Mouse (Mus musculus) MEL (cell line): Measurements from ENCODE around the gene Mylk4. TPM values are rescaled to one million over a fixed set of nuclear protein-coding genes. Genes with fewer than 3 reads are reported as not detected.
A peak's percentile ranks its signal among the peaks of the same experiment; 100 is the strongest.

ENCODE experiments used
- DNase-seq: peaks from one replicate; pipeline ENCODE4 v3.0.0; 2011; ENCODE audit warnings: low read depth, low spot score
- H3K27ac ChIP-seq: 2 replicates; pipeline ENCODE4 v1.5.1; 2012; ENCODE audit warnings: low read depth, mild to moderate bottlenecking, control low read depth, low read length, moderate library complexity; ENCODE audit not compliant: control insufficient read depth
- H3K27me3 ChIP-seq, 2 experiments: fragments of 150-350 bp in 1 of 2; sonication (generic) in 1 of 2; 2 replicates each; pipeline ENCODE4 v1.6.1; 2012; ENCODE audit warnings: low read length in 2 of 2, mild to moderate bottlenecking in 2 of 2, improper control_type of control experiment in 1 of 2, moderate library complexity in 1 of 2; ENCODE audit not compliant: insufficient read depth in 2 of 2, control insufficient read depth in 1 of 2
- H3K36me3 ChIP-seq, 2 experiments: 2 replicates each; pipeline ENCODE4 v1.6.1; 2012 to 2014; ENCODE audit warnings: low read length in 2 of 2, improper control_type of control experiment in 1 of 2, inconsistent platforms in 1 of 2, mild to moderate bottlenecking in 1 of 2; ENCODE audit not compliant: insufficient read depth in 2 of 2, control insufficient read depth in 1 of 2
- H3K4me1 ChIP-seq, 2 experiments: fragments of 150-350 bp in 1 of 2; sonication (generic) in 1 of 2; 2 replicates each; pipeline ENCODE4 v1.6.1; 2012; ENCODE audit warnings: low read length in 2 of 2, improper control_type of control experiment in 1 of 2, mild to moderate bottlenecking in 1 of 2; ENCODE audit not compliant: insufficient read depth in 2 of 2, control insufficient read depth in 1 of 2
- H3K4me3 ChIP-seq, 2 experiments: fragments of 150-350 bp in 1 of 2; sonication (generic) in 1 of 2; 2 replicates each; pipeline ENCODE4 v1.5.1; 2012; ENCODE audit warnings: low read depth in 2 of 2, low read length in 2 of 2, mild to moderate bottlenecking in 2 of 2, moderate library complexity in 2 of 2, control low read depth in 1 of 2, improper control_type of control experiment in 1 of 2; ENCODE audit not compliant: control insufficient read depth in 1 of 2, insufficient read depth in 1 of 2
- H3K79me2 ChIP-seq: 2 replicates; pipeline ENCODE4 v1.6.1; 2012; ENCODE audit warnings: mild to moderate bottlenecking, low read length, moderate library complexity; ENCODE audit not compliant: control insufficient read depth, poor library complexity, insufficient read depth
- H3K9ac ChIP-seq: 2 replicates; pipeline ENCODE4 v1.6.1; 2012; ENCODE audit warnings: low read depth, mild to moderate bottlenecking, control low read depth, low read length, moderate library complexity; ENCODE audit not compliant: control insufficient read depth, poor library complexity, severe bottlenecking
- H3K9me3 ChIP-seq: fragments of 150-350 bp; sonication (generic); replicated peaks from 2 replicates; pipeline ENCODE4 v1.6.1; 2012; ENCODE audit warnings: mild to moderate bottlenecking, low read length, improper control_type of control experiment, moderate library complexity; ENCODE audit not compliant: insufficient read depth
- BHLHE40 ChIP-seq: IDR thresholded peaks from 2 replicates; pipeline ENCODE4 v1.6.1; 2012; ENCODE audit warnings: low read depth, mild to moderate bottlenecking, inconsistent platforms, low read length, improper control_type of control experiment, borderline replicate concordance
- CTCF ChIP-seq, 3 experiments: IDR thresholded peaks in 2 of 3; conservative IDR thresholded peaks in 1 of 3; 2 replicates each; pipeline ENCODE4 v1.5.1; 2011 to 2012; ENCODE audit warnings: low read length in 3 of 3, low read depth in 2 of 3, mild to moderate bottlenecking in 2 of 3, improper control_type of control experiment in 1 of 3, inconsistent platforms in 1 of 3, mixed read lengths in 1 of 3, moderate library complexity in 1 of 3; ENCODE audit not compliant: control insufficient read depth in 1 of 3, insufficient read depth in 1 of 3, poor library complexity in 1 of 3, severe bottlenecking in 1 of 3
- ELF1 ChIP-seq: IDR thresholded peaks from 2 replicates; pipeline ENCODE4 v1.6.1; 2014; ENCODE audit warnings: low read depth, mild to moderate bottlenecking, inconsistent platforms, low read length, improper control_type of control experiment, moderate library complexity
- ETS1 ChIP-seq: IDR thresholded peaks from 2 replicates; pipeline ENCODE4 v1.6.1; 2012; ENCODE audit warnings: low read depth, mild to moderate bottlenecking, inconsistent platforms, low read length, improper control_type of control experiment, moderate library complexity
- KAT2A ChIP-seq: conservative IDR thresholded peaks from 2 replicates; pipeline ENCODE4 v1.6.1; 2012; ENCODE audit warnings: low read depth, low read length, improper control_type of control experiment, inconsistent platforms
- MAX ChIP-seq: IDR thresholded peaks from 2 replicates; pipeline ENCODE4 v1.6.1; 2011; ENCODE audit warnings: low read length, improper control_type of control experiment
- MAZ ChIP-seq: IDR thresholded peaks from 2 replicates; pipeline ENCODE4 v1.6.1; 2012; ENCODE audit warnings: low read depth, mild to moderate bottlenecking, inconsistent platforms, low read length, improper control_type of control experiment
- MYB ChIP-seq: IDR thresholded peaks from 2 replicates; pipeline ENCODE4 v1.6.1; 2011; ENCODE audit warnings: mild to moderate bottlenecking, low read depth, low read length, improper control_type of control experiment
- NELFE ChIP-seq: IDR thresholded peaks from 2 replicates; pipeline ENCODE4 v1.6.1; 2011; ENCODE audit warnings: low read depth, low read length, improper control_type of control experiment
- NRF1 ChIP-seq: IDR thresholded peaks from 2 replicates; pipeline ENCODE4 v1.6.1; 2014; ENCODE audit warnings: low read depth, mild to moderate bottlenecking, inconsistent platforms, low read length, improper control_type of control experiment, moderate library complexity; ENCODE audit not compliant: poor library complexity, insufficient read depth, severe bottlenecking
- POLR2A ChIP-seq, 2 experiments: IDR thresholded peaks; 2 replicates each; pipeline ENCODE4 v1.6.1; 2011 to 2012; ENCODE audit warnings: low read length in 2 of 2, mild to moderate bottlenecking in 2 of 2, control low read depth in 1 of 2, improper control_type of control experiment in 1 of 2, low read depth in 1 of 2, moderate library complexity in 1 of 2; ENCODE audit not compliant: control insufficient read depth in 1 of 2, insufficient read depth in 1 of 2, poor library complexity in 1 of 2
- POLR2AphosphoS5 ChIP-seq: IDR thresholded peaks from 2 replicates; pipeline ENCODE4 v1.6.1; 2012; ENCODE audit warnings: low read depth, borderline replicate concordance, mild to moderate bottlenecking, inconsistent platforms, low read length, moderate library complexity, mixed read lengths
- RAD21 ChIP-seq: IDR thresholded peaks from 2 replicates; pipeline ENCODE4 v1.6.1; 2011; ENCODE audit warnings: mild to moderate bottlenecking, low read depth, low read length, improper control_type of control experiment
- RCOR1 ChIP-seq: IDR thresholded peaks from 2 replicates; pipeline ENCODE4 v1.6.1; 2012; ENCODE audit warnings: low read depth, mild to moderate bottlenecking, inconsistent platforms, low read length, improper control_type of control experiment
- SIN3A ChIP-seq: IDR thresholded peaks from 2 replicates; pipeline ENCODE4 v1.6.1; 2012; ENCODE audit warnings: low read length, improper control_type of control experiment, inconsistent platforms
- SMC3 ChIP-seq: IDR thresholded peaks from 2 replicates; pipeline ENCODE4 v1.6.1; 2011; ENCODE audit warnings: low read depth, low read length, improper control_type of control experiment
- TBP ChIP-seq: IDR thresholded peaks from 2 replicates; pipeline ENCODE4 v1.8.0; 2011; ENCODE audit warnings: low read depth, low read length, improper control_type of control experiment
- TCF12 ChIP-seq: IDR thresholded peaks from 2 replicates; pipeline ENCODE4 v1.6.1; 2014; ENCODE audit warnings: low read depth, mild to moderate bottlenecking, inconsistent platforms, low read length, improper control_type of control experiment, moderate library complexity
- USF1 ChIP-seq: IDR thresholded peaks from 2 replicates; pipeline ENCODE4 v1.6.1; 2014; ENCODE audit warnings: low read depth, mild to moderate bottlenecking, inconsistent platforms, low read length, improper control_type of control experiment, moderate library complexity
- ZC3H11A ChIP-seq: IDR thresholded peaks from 2 replicates; pipeline ENCODE4 v1.6.1; 2012; ENCODE audit warnings: low read depth, mild to moderate bottlenecking, inconsistent platforms, low read length, improper control_type of control experiment
- ZKSCAN1 ChIP-seq: IDR thresholded peaks from 2 replicates; pipeline ENCODE4 v1.6.1; 2012; ENCODE audit warnings: low read depth, mild to moderate bottlenecking, inconsistent platforms, low read length, improper control_type of control experiment, moderate library complexity
- ZNF384 ChIP-seq: IDR thresholded peaks from 2 replicates; pipeline ENCODE4 v1.6.1; 2012; ENCODE audit warnings: low read depth, mild to moderate bottlenecking, inconsistent platforms, low read length, improper control_type of control experiment
- polyA plus RNA-seq, 2 experiments: library from polyadenylated mRNA; stranded (reverse) in 1 of 2; unstranded in 1 of 2; fragments of >175 nt in 1 of 2; fragments of >200 nt in 1 of 2; gene quantifications; 2 replicates each; pipeline versions ENCODE4 v1.2.1 to v1.2.4; 2012; ENCODE audit warnings: low replicate concordance in 2 of 2, low read depth in 1 of 2; ENCODE audit not compliant: insufficient read length in 2 of 2, insufficient read depth in 1 of 2, missing spikeins in 1 of 2
- total RNA-seq: library from RNA; depleted of rRNA; stranded (reverse); fragments of 300-350 nt; gene quantifications from 2 replicates; pipeline ENCODE4 v1.2.3, GENCODE M21; 2012

The Mylk4 gene
- total and polyA plus RNA-seq, 3 experiments = not detected

DNA sequence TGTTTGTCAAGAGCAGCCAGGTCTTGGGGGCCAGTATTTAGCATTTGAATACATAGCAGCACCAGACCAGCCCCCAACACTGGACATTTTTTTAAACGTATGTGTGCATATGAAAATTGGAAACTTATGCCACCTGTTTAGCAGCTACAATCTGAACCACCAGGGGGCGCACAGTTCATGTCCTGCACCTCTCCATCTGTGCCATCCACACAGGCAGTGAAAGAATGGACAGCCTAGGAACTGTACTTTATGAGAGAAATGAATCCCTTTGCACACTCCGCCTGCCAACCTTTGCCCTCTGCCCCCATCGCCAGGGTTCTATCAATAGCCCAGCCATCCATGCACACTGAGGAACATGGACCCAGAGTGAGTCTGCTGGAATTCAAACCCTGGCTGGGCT lies 44.2 kb upstream of the Mylk4 start:
- TF ChIP-seq NRF1 (no peak), MAX (no peak), CTCF (IDR thresholded peaks at IDR 0.05 in 2 of 3, conservative IDR thresholded peaks at IDR 0.05 in 1 of 3; ENCODE audit: control insufficient read depth in 1 of 3, insufficient read depth in 1 of 3, low read depth in 2 of 3, low read length in 3 of 3, poor library complexity in 1 of 3, severe bottlenecking in 1 of 3) (peak; percentile 75 to 79 (median 78)), TBP (no peak), MAZ (no peak), RCOR1 (no peak), KAT2A (no peak), ELF1 (no peak), NELFE (no peak), ETS1 (no peak), MYB (no peak), BHLHE40 (no peak), ZNF384 (peak; percentile 36; the same call in 1 of the 2 replicates), USF1 (no peak), RAD21 (peak; percentile 35), SIN3A (no peak), ZC3H11A (peak; percentile 20; the same call in 1 of the 2 replicates), POLR2A (IDR thresholded peaks at IDR 0.05; ENCODE audit: control insufficient read depth in 1 of 2, insufficient read depth in 1 of 2, low read depth in 1 of 2, low read length in 2 of 2, poor library complexity in 1 of 2) (no peak), TCF12 (peak; percentile 26; the same call in 1 of the 2 replicates), SMC3 (peak; percentile 49), ZKSCAN1 (no peak), POLR2AphosphoS5 (no peak)
- TF ChIP-seq, all 39 proteins: peak for 6
- Histone ChIP-seq H3K36me3 (peaks cover 0 to 40% of the 10 kb centered on the region in 2 experiments; a peak in 2 of 4 replicates), H3K9ac (no peak overlapping the region), H3K9me3 (no peaks in the 10 kb centered on the region), H3K27ac (no peak overlapping the region), H3K4me3 (no peak overlapping the region), H3K79me2 (no peaks in the 10 kb centered on the region), H3K4me1 (peaks cover 3 to 43% of the 10 kb centered on the region in 2 experiments; a peak in 3 of 4 replicates), H3K27me3 (no peaks in the 10 kb centered on the region)
- DNase-seq = peak; percentile 73
